Comparison of ENCODE assay signal across 24 mouse cellular contexts in the genomic region with DNA sequence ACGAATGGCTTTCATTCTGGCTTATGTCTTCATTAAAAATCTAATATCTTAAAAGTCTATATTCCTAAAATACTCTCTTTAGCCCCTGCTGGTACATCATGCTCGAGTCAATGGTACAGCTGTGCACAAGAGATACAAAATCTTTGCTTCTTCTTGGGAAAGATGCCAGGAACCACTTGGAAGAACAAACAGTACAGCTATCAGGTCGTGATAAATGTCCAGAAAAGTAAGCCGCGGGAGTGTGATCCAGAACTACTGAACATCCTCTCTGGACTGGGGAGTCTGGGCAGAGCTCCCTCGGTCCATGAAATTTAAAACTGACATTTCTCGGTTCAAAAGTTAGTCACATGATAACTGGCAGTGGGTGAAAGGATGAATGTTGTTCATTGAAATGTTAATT.
DNase-seq lines count a peak whose midpoint lies in the region; ATAC-seq and TF ChIP-seq lines count a peak whose summit lies in the region.
"Had no signal": no experiment of that assay in that cellular context is flagged by ENCODE, and none has a peak within 500 bp of the region (broad histone marks: within the 10 kb centered on the region; RNA-seq: fewer than 3 reads in every experiment).

No protein-coding gene starts in this region.

- H3K9ac ChIP-seq in lung, embryonic 16.5 days (ENCODE audit: low read length), result no peak overlapping the region
- no peak overlapping the region for H3K9ac ChIP-seq in lung, postnatal 0 days (replicated peaks; ENCODE audit: low read depth)
- H3K9ac ChIP-seq: heart, embryonic 12.5 days; hindbrain, embryonic 14.5 days; limb, embryonic 13.5 days had no signal

- H3K4me3 ChIP-seq in lung, embryonic 16.5 days (ENCODE audit: low read length), result no peak overlapping the region
- H3K4me3 ChIP-seq in lung, postnatal 0 days (ENCODE audit: low read depth, low read length), result no peak overlapping the region
- H3K4me3 ChIP-seq: erythroblast, embryonic 14.5 days; heart, adult 2 months; heart, embryonic 12.5 days; limb, embryonic 13.5 days had no signal

- TF ChIP-seq EP300 in lung, postnatal 0 days (IDR thresholded peaks at IDR 0.05), result no peak

- no peaks in the 10 kb centered on the region for H3K27me3 ChIP-seq in lung, embryonic 16.5 days (ENCODE audit: control insufficient read depth, insufficient read depth, low read depth, low read length)
- no peaks in the 10 kb centered on the region for H3K27me3 ChIP-seq in lung, postnatal 0 days (replicated peaks; ENCODE audit: insufficient read depth, low read length)
- H3K27me3 ChIP-seq: heart, embryonic 12.5 days; limb, embryonic 13.5 days had no signal

- no peaks in the 10 kb centered on the region for H3K36me3 ChIP-seq in lung, embryonic 16.5 days (ENCODE audit: control insufficient read depth, insufficient read depth, low read length)
- H3K36me3 ChIP-seq in lung, postnatal 0 days (ENCODE audit: insufficient read depth, low read length), result no peaks in the 10 kb centered on the region
- H3K36me3 ChIP-seq: heart, embryonic 12.5 days; limb, embryonic 13.5 days had no signal

- intact Hi-C loops in gastrocnemius, postnatal 14 days (cut with DNase I; ENCODE audit: low total_unique reads), result no loop called here

- WGBS in lung, embryonic 16.5 days, result 32% methylated on average over 7 of the region's 7 CpGs
- 25% methylated on average over 7 of the region's 7 CpGs for WGBS in lung, postnatal 0 days

- no peak overlapping the region for H3K4me2 ChIP-seq in lung, embryonic 16.5 days (ENCODE audit: low read depth, low read length)
- no peak overlapping the region for H3K4me2 ChIP-seq in lung, postnatal 0 days (replicated peaks; ENCODE audit: low read depth, low read length)
- H3K4me2 ChIP-seq: heart, embryonic 12.5 days; hindbrain, embryonic 14.5 days; limb, embryonic 13.5 days; liver, embryonic 11.5 days had no signal

- no peaks in the 10 kb centered on the region for H3K9me3 ChIP-seq in lung, embryonic 16.5 days (ENCODE audit: control insufficient read depth, low read length)
- no peaks in the 10 kb centered on the region for H3K9me3 ChIP-seq in lung, postnatal 0 days (ENCODE audit: low read length)
- H3K9me3 ChIP-seq: heart, embryonic 12.5 days; limb, embryonic 13.5 days had no signal

- no peak overlapping the region for H3K27ac ChIP-seq in lung, embryonic 16.5 days (ENCODE audit: low read length)
- no peak overlapping the region for H3K27ac ChIP-seq in lung, postnatal 0 days (ENCODE audit: low read length)
- H3K27ac ChIP-seq: heart, adult 2 months; hindbrain, embryonic 14.5 days; limb, embryonic 13.5 days had no signal

- H3K4me1 ChIP-seq in lung, embryonic 16.5 days (replicated peaks; ENCODE audit: control insufficient read depth, insufficient read depth, low read length), result no peaks in the 10 kb centered on the region
- H3K4me1 ChIP-seq in lung, postnatal 0 days (ENCODE audit: insufficient read depth, low read depth, low read length), result no peaks in the 10 kb centered on the region
- H3K4me1 ChIP-seq: heart, embryonic 12.5 days; limb, embryonic 13.5 days had no signal

- peak; percentile 38 for DNase-seq in gastrocnemius, postnatal 25 days
- no peak for DNase-seq in gastrocnemius, postnatal 14 days
- DNase-seq in lung, postnatal 4 days, result no peak
- DNase-seq in lung, postnatal 0 days (ENCODE audit: low spot score), result peak; percentile 28
- peak; percentile 22 for DNase-seq in lung, postnatal 14 days
- DNase-seq in cerebellum, adult 8-10 months, result no peak
- no peak for DNase-seq in urinary bladder, postnatal 25 days (ENCODE audit: low spot score)
- DNase-seq: adrenal gland, adult 2 months; B cell, adult 2 months; cerebellum, adult 11-12 months; cerebellum, postnatal 14 days; heart, adult 2 months; heart, postnatal 4 days; kidney, adult 11 months; midbrain, embryonic 14.5 days; right cerebral cortex, postnatal 4 days had no signal

- peak; percentile 49 for ATAC-seq in lung, embryonic 16.5 days (ENCODE audit: low read depth)
- peak; percentile 26 for ATAC-seq in lung, postnatal 0 days
- ATAC-seq: forebrain, embryonic 16.5 days; inflammation-experienced regulatory T-cells, adult 6 months had no signal

- no peak for TF ChIP-seq CTCF in lung, postnatal 0 days (IDR thresholded peaks at IDR 0.05)

Comparison
In these comparisons a context has a peak if more than half of its experiments do, and no peak if none do; other contexts are left out.
1. DNase-seq: peak in gastrocnemius, postnatal 25 days (single experiment), lung, postnatal 0 days (single experiment) and lung, postnatal 14 days (single experiment); none in gastrocnemius, postnatal 14 days (single experiment), lung, postnatal 4 days (0 of 2), cerebellum, adult 8-10 months (single experiment) and urinary bladder, postnatal 25 days (single experiment).